Mouse (Mus musculus): ENCODE data around the gene Ksr2.

GRCm38 (mm10) chr5:117522471-117522870 is 108.7 kb downstream of the Ksr2 start:
- TF ChIP-seq CTCF (IDR thresholded peaks at IDR 0.05; ENCODE audit: low read depth, low read length) (no peak), POLR2A (IDR thresholded peaks at IDR 0.05; ENCODE audit: extremely low read depth, insufficient read depth, low read length) (no peak)

All from liver, adult 2 months (tissue).